Mouse (Mus musculus) liver, embryonic 13.5 days (tissue): ENCODE results near the gene B3gnt8. TPM values are rescaled to one million over a fixed set of nuclear protein-coding genes. Genes with fewer than 3 reads are reported as not detected.
"Not testable (repeated sequence)": the region's sequence is repeated elsewhere in the genome, so short reads cannot be mapped to it uniquely, and the experiment has no call there.

Experiments used
- ATAC-seq: fragments of 200-750 bp; cut with Nextera tagmentation; 2 replicates; pipeline ENCODE4 v1.8.0; 2017; ENCODE audit warnings: low read depth, mild to moderate bottlenecking, moderate number of reproducible peaks, moderate library complexity
- DNase-seq: peaks from one replicate; pipeline ENCODE4 v3.0.0; 2022
- H3K27ac ChIP-seq: fragments of 300-500 bp; sonication (generic); 2 replicates; pipeline ENCODE4 v1.5.1; 2015; ENCODE audit warnings: moderate library complexity, mild to moderate bottlenecking, inconsistent platforms
- H3K27me3 ChIP-seq: fragments of 300-500 bp; sonication (generic); 2 replicates; pipeline ENCODE4 v1.6.1; 2015; ENCODE audit warnings: mild to moderate bottlenecking, inconsistent platforms
- H3K36me3 ChIP-seq: fragments of 300-500 bp; sonication (generic); 2 replicates; pipeline ENCODE4 v1.6.1; 2015; ENCODE audit warnings: mild to moderate bottlenecking, inconsistent platforms
- H3K4me1 ChIP-seq: fragments of 300-500 bp; sonication (generic); replicated peaks from 2 replicates; pipeline ENCODE4 v1.6.1; 2015; ENCODE audit warnings: inconsistent platforms
- H3K4me2 ChIP-seq: fragments of 300-500 bp; sonication (generic); 2 replicates; pipeline ENCODE4 v1.6.1; 2015; ENCODE audit warnings: inconsistent platforms, mild to moderate bottlenecking, moderate library complexity
- H3K4me3 ChIP-seq: fragments of 300-500 bp; sonication (generic); replicated peaks from 2 replicates; pipeline ENCODE4 v1.5.1; 2015; ENCODE audit warnings: mild to moderate bottlenecking, inconsistent platforms
- H3K9ac ChIP-seq: fragments of 300-500 bp; sonication (generic); 2 replicates; pipeline ENCODE4 v1.6.1; 2015; ENCODE audit warnings: mild to moderate bottlenecking, inconsistent platforms
- H3K9me3 ChIP-seq: fragments of 300-500 bp; sonication (generic); replicated peaks from 2 replicates; pipeline ENCODE4 v1.6.1; 2016; ENCODE audit warnings: inconsistent platforms
- WGBS: fragments of 180-500 bp; shearing (Covaris S2); methylation state at CpG from one replicate; pipeline ENCODE4 v1.1.7; 2015; ENCODE audit not compliant: insufficient replicate concordance; 5-methylcytosine and 5-hydroxymethylcytosine counted together
- polyA plus RNA-seq: library from polyadenylated mRNA; unstranded; fragments of >200 nt; fragmentation: Nextera tagmentation; extraction: Ambion mirVana; gene quantifications from 2 replicates; pipeline ENCODE4 v1.2.1, GENCODE M21; 2015

B3gnt8 gene
- polyA plus RNA-seq: 2.1 and 2.2 TPM in 2 replicates

DNA sequence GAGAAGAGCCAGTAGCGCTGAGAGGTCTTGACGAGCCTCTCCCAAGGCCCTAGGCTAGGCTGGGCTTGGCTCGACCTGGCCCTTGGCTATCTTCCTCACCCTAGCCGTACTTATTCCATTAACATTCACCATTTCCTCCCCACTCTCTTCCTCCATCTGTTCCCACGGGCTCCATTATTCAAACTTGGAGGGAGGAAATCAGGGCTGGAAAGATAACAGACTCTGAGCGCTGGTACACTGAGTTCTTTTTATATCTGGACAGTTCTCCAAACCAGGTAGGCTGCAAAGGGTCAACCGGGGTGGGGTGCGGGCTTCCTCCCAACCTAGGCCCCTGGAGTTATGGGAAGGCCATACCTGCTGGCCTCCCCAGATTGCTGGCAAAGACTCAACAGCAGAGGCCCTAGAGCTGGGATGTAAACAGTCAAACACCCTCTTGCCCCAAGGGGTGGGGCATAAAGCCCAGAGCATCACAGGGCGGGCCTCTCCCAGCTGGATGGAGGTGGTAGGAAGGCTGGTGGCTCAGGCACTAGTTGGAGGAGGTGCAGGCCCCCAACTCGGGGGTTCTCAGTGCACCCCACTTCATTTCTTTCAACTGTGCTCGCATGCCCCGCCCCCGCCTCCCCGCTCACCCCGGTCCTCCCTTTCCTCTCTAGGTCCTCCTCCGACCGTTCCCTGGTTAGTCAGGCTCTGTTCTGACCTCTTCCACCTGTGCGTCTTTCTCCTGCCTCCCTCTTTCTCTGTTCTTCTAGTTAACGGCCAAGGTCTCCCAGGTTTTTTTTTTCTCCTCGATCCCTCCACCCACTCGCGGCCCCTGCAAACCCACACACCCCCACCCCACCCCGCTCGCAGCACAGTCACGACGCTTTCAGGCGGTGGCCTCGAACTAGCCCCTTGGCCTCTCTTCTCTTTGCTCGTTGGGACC lies at the start of gene B3gnt8:
Gene B3gnt8, plus strand, starts transcription at position 146 of the 922 bp plus-strand sequence.
- peaks cover 23% of the 10 kb centered on the region for H3K36me3 ChIP-seq
- H3K4me1 ChIP-seq: peaks cover 37% of the 10 kb centered on the region
- peak within 1 kb of the TSS; percentile 82 for H3K4me2 ChIP-seq
- H3K9ac ChIP-seq: peak within 1 kb of the TSS; percentile 64
- no peak for DNase-seq
- WGBS: 13% methylated on average over 27 of the region's 29 CpGs
- no peaks in the 10 kb centered on the region for H3K9me3 ChIP-seq
- peak within 1 kb of the TSS; percentile 73 for H3K27ac ChIP-seq
- peak; percentile 61 for ATAC-seq
- peak within 1 kb of the TSS; percentile 57 for H3K4me3 ChIP-seq
- H3K27me3 ChIP-seq: 0 out of 2 replicates have a peak, but pooled peaks cover 4% of the 10 kb centered on the region

DNA sequence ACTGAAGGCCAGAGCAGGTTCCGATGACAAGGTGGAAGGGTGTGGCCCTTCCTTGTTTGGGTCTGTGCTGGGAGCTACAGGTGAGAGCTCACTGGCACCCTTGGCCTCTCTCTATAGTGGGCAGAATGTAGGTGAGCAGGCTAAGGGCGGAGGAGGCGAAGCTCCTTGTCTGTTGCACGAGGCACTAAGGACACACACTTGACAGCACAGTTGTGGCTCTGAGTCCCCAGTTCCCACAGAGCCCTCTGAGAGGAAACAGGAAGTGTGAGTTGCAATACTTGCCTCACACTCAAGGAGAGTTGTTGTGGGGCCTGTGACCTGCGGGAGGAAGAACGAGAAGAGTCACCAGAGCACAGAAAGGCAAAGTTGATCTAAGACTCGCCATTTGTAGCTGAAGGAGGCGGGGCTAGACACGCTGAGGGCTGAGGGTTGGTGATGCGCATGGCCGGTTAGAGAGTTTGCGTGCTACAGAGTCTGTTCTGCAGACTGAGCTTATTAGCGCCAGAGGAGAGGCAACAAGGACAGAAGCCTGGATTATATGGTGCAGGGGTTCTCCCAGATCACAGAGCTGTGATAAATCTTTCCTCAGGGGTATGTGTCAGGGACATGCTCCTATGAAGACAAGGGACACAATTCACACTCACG lies 49.5 kb upstream of the B3gnt8 start:
- not testable (repeated sequence) for ATAC-seq, H3K36me3 ChIP-seq, H3K4me1 ChIP-seq, H3K27ac ChIP-seq, H3K9me3 ChIP-seq, DNase-seq, H3K9ac ChIP-seq, H3K27me3 ChIP-seq, H3K4me2 ChIP-seq, H3K4me3 ChIP-seq
- 56% methylated on average over 14 of the region's 14 CpGs for WGBS

DNA sequence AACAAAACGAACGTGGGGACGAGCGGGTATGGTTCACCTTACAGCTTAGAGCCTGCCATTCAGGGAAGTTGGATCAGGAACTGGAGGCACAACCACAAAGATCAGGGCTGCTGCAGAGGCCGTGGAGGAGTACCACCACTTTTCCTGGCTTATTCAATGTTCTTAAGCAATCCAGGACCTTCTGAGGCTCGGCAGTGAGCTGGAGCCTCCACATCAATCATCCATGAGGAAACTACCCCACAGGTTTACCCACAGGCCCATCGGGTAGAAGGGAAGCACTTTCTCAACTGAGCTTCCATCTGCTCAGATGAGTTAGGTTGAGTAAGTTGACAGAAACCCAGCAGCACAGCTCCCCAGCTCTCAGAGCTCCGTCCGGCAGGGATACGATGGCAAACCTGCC lies 47.0 kb upstream of the B3gnt8 start:
- Histone ChIP-seq H3K27me3 (no peaks in the 10 kb centered on the region), H3K27ac (no peak overlapping the region), H3K9me3 (no peaks in the 10 kb centered on the region), H3K4me2 (no peak overlapping the region), H3K4me1 (peaks cover 3% of the 10 kb centered on the region; the same call in 1 of the 2 replicates), H3K36me3 (no peaks in the 10 kb centered on the region), H3K9ac (no peak overlapping the region), H3K4me3 (no peak overlapping the region)
- ATAC-seq (no peak), DNase-seq (no peak)
- WGBS: 58% methylated on average over 10 of the region's 10 CpGs

GRCm38 (mm10) chr7:25582301-25582810 lies 44.1 kb upstream of the B3gnt8 start:
- no peaks in the 10 kb centered on the region for H3K27me3 ChIP-seq
- 66% methylated on average over 15 of the region's 15 CpGs for WGBS
- no peaks in the 10 kb centered on the region for H3K9me3 ChIP-seq
- H3K4me3 ChIP-seq: no peak overlapping the region
- no peak overlapping the region for H3K27ac ChIP-seq
- H3K36me3 ChIP-seq: no peaks in the 10 kb centered on the region
- no peak for ATAC-seq
- no peaks in the 10 kb centered on the region for H3K4me1 ChIP-seq
- H3K4me2 ChIP-seq: no peak overlapping the region
- no peak overlapping the region for H3K9ac ChIP-seq
- DNase-seq: no peak

DNA sequence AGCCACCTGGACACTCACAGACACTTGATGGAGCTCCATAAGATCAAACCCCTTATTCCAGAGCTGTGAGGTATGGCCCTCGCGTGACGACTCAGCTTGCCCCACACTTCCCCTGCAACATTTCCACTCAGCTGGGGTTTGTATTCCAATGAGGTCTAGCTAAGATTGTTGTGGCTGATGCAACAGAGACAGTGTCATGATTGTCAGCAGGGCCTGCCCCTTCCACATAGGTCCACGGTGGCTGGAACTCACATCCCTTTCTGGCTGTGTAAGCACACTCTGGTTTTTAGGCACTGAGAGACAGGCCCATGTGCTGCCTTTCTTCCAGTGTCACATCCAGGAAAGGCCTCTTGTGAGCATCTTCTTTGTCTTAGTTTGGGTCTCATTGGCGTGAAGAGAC lies 41.8 kb upstream of the B3gnt8 start:
- H3K27me3 ChIP-seq: no peaks in the 10 kb centered on the region
- no peaks in the 10 kb centered on the region for H3K36me3 ChIP-seq
- no peaks in the 10 kb centered on the region for H3K9me3 ChIP-seq
- H3K4me2 ChIP-seq: no peak overlapping the region
- WGBS: 72% methylated on average over 5 of the region's 5 CpGs
- H3K27ac ChIP-seq: no peak overlapping the region
- DNase-seq (no peak), ATAC-seq (no peak)
- no peaks in the 10 kb centered on the region for H3K4me1 ChIP-seq
- no peak overlapping the region for H3K4me3 ChIP-seq
- H3K9ac ChIP-seq: no peak overlapping the region

GRCm38 (mm10) chr7:25585351-25586204 lies 40.9 kb upstream of the B3gnt8 start:
- WGBS: 57% methylated on average over 9 of the region's 9 CpGs
- H3K27ac ChIP-seq: no peak overlapping the region
- H3K36me3 ChIP-seq: no peaks in the 10 kb centered on the region
- H3K9ac ChIP-seq: no peak overlapping the region
- no peaks in the 10 kb centered on the region for H3K27me3 ChIP-seq
- ATAC-seq (no peak), DNase-seq (no peak)
- H3K9me3 ChIP-seq: no peaks in the 10 kb centered on the region
- no peak overlapping the region for H3K4me2 ChIP-seq
- no peaks in the 10 kb centered on the region for H3K4me1 ChIP-seq
- H3K4me3 ChIP-seq: no peak overlapping the region

DNA sequence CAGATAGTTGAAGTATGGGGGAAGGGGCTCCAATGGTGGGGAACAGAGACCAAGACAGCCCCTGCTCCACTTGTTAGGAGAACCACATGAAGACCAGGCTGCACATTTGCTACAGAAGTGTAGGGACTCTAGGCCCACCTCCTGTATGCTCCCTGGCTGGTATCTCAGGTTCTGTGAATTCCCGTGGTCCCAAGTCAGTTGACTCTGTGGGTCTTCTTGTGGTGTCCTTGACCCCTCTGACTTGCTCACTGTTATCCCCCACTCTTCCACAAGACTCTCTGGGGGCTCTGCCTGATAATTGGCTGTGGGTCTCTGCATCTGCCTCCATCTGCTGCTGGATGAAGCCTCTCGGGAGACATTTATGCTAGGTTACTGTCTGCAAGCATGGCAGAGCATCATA lies 35.2 kb upstream of the B3gnt8 start:
- Histone ChIP-seq H3K4me1 (no peaks in the 10 kb centered on the region), H3K27me3 (no peaks in the 10 kb centered on the region), H3K9me3 (no peaks in the 10 kb centered on the region), H3K4me3 (no peak overlapping the region), H3K27ac (no peak overlapping the region), H3K4me2 (no peak overlapping the region), H3K36me3 (no peaks in the 10 kb centered on the region), H3K9ac (no peak overlapping the region)
- DNase-seq: no peak
- ATAC-seq: no peak
- WGBS: 58% methylated on average over 2 of the region's 2 CpGs

DNA sequence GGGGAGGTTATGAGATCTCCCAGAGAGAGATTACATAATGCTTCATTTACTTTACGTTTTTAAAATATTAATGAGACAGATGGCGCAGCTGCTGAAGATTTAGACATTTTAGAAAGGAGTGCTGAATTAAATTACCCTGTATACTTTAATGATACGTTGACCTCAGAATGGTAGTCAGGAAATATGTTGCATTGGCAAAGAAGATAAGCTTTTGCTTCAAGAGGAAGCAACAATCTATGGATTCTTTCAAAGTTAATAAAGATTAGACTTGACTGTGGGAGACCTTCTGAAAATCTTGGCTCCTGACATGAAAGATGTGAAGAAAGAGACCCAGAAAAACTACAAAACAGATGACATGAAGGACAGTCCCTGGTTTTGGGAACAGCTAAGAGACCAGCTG lies 32.6 kb upstream of the B3gnt8 start:
- H3K4me2 ChIP-seq: no peak overlapping the region
- no peak overlapping the region for H3K27ac ChIP-seq
- ATAC-seq (no peak), DNase-seq (no peak)
- H3K4me3 ChIP-seq: no peak overlapping the region
- H3K9ac ChIP-seq: no peak overlapping the region
- no peaks in the 10 kb centered on the region for H3K27me3 ChIP-seq
- H3K4me1 ChIP-seq: no peaks in the 10 kb centered on the region
- 42% methylated on average over 3 of the region's 3 CpGs for WGBS
- H3K36me3 ChIP-seq: no peaks in the 10 kb centered on the region
- H3K9me3 ChIP-seq: no peaks in the 10 kb centered on the region

- no peak overlapping the region for H3K4me2 ChIP-seq
- H3K36me3 ChIP-seq: no peaks in the 10 kb centered on the region
- H3K27me3 ChIP-seq: no peaks in the 10 kb centered on the region
- 9% methylated on average over 10 of the region's 10 CpGs for WGBS
- DNase-seq (peak; percentile 29), ATAC-seq (no peak)
- H3K4me3 ChIP-seq: no peak overlapping the region
- no peaks in the 10 kb centered on the region for H3K9me3 ChIP-seq
- H3K27ac ChIP-seq: no peak overlapping the region
- H3K4me1 ChIP-seq: no peaks in the 10 kb centered on the region
- H3K9ac ChIP-seq: no peak overlapping the region
These were observed 26.8 kb upstream of the B3gnt8 start for GRCm38 (mm10) chr7:25599663-25600062.

GRCm38 (mm10) chr7:25600666-25601065 lies 25.8 kb upstream of the B3gnt8 start:
- H3K4me1 ChIP-seq: no peaks in the 10 kb centered on the region
- 74% methylated on average over 11 of the region's 11 CpGs for WGBS
- no peak for DNase-seq

GRCm38 (mm10) chr7:25601346-25601745 lies 25.1 kb upstream of the B3gnt8 start:
- Histone ChIP-seq H3K27ac (no peak overlapping the region), H3K9ac (no peak overlapping the region), H3K4me1 (no peaks in the 10 kb centered on the region), H3K9me3 (no peaks in the 10 kb centered on the region), H3K4me2 (no peak overlapping the region), H3K4me3 (no peak overlapping the region), H3K36me3 (no peaks in the 10 kb centered on the region), H3K27me3 (no peaks in the 10 kb centered on the region)
- WGBS: 73% methylated on average over 16 of the region's 16 CpGs
- ATAC-seq (no peak), DNase-seq (no peak)

More at GRCm38 (mm10) chr7:25600666-25601065, 25.8 kb upstream of the B3gnt8 start:
- no peak overlapping the region for H3K4me3 ChIP-seq
- H3K4me2 ChIP-seq: no peak overlapping the region
- no peaks in the 10 kb centered on the region for H3K9me3 ChIP-seq
- H3K27me3 ChIP-seq: no peaks in the 10 kb centered on the region
- no peak for ATAC-seq
- no peaks in the 10 kb centered on the region for H3K36me3 ChIP-seq
- no peak overlapping the region for H3K27ac ChIP-seq
- H3K9ac ChIP-seq: no peak overlapping the region
